Mouse (Mus musculus): ENCODE measurements around the gene 1700012A03Rik. TPM values are rescaled to one million over a fixed set of nuclear protein-coding genes. Genes with fewer than 3 reads are reported as not detected.

The 1700012A03Rik gene
- polyA plus RNA-seq, 1 experiment from 2014 or later = not detected

GRCm38 (mm10) chr6:32060641-32061040 is 10.6 kb downstream of the 1700012A03Rik start:
- no peak overlapping the region for H3K4me2 ChIP-seq (ENCODE audit: low read length)
- H3K27me3 ChIP-seq (ENCODE audit: control insufficient read depth, insufficient read depth, low read depth, low read length) = no peaks in the 10 kb centered on the region
- WGBS = 90% methylated on average over 2 of the region's 2 CpGs
- no peak overlapping the region for H3K9ac ChIP-seq (ENCODE audit: low read depth, low read length)
- H3K4me3 ChIP-seq (ENCODE audit: low read depth, low read length) = no peak overlapping the region
- no peaks in the 10 kb centered on the region for H3K9me3 ChIP-seq (replicated peaks; ENCODE audit: control insufficient read depth, low read length, poor library complexity, severe bottlenecking)
- H3K36me3 ChIP-seq (ENCODE audit: control insufficient read depth, insufficient read depth, low read length) = no peaks in the 10 kb centered on the region
- H3K4me1 ChIP-seq (ENCODE audit: control insufficient read depth, insufficient read depth, low read length) = no peaks in the 10 kb centered on the region
- no peak overlapping the region for H3K27ac ChIP-seq (ENCODE audit: low read length)
- ATAC-seq = no peak

DNA sequence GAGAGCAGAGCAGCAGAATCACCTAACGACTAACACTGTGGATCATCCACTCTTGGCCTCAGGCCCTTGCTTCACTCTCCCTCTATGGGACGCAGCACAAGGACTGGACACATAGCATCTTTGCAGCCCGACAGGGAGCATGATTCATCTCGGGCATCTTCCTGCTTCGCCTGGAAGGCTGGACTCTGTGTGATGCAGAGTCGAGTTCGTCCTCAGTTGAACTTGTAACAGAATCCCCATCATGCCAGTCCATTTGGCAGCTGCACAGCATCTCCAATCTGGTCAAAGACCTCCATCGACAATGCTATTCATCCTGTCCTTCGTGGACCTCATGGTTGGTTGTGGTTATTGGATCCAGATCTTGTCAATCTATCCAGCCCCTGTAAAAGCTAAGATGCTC is 11.2 kb downstream of the 1700012A03Rik start:
- Histone ChIP-seq H3K9ac (ENCODE audit: low read depth, low read length) (no peak overlapping the region), H3K27me3 (ENCODE audit: control insufficient read depth, insufficient read depth, low read depth, low read length) (no peaks in the 10 kb centered on the region), H3K4me1 (ENCODE audit: control insufficient read depth, insufficient read depth, low read length) (no peaks in the 10 kb centered on the region), H3K36me3 (ENCODE audit: control insufficient read depth, insufficient read depth, low read length) (no peaks in the 10 kb centered on the region), H3K9me3 (replicated peaks; ENCODE audit: control insufficient read depth, low read length, poor library complexity, severe bottlenecking) (no peaks in the 10 kb centered on the region), H3K27ac (ENCODE audit: low read length) (no peak overlapping the region), H3K4me2 (ENCODE audit: low read length) (no peak overlapping the region), H3K4me3 (ENCODE audit: low read depth, low read length) (no peak overlapping the region)
- WGBS = 87% methylated on average over 9 of the region's 9 CpGs
- no peak for ATAC-seq

DNA sequence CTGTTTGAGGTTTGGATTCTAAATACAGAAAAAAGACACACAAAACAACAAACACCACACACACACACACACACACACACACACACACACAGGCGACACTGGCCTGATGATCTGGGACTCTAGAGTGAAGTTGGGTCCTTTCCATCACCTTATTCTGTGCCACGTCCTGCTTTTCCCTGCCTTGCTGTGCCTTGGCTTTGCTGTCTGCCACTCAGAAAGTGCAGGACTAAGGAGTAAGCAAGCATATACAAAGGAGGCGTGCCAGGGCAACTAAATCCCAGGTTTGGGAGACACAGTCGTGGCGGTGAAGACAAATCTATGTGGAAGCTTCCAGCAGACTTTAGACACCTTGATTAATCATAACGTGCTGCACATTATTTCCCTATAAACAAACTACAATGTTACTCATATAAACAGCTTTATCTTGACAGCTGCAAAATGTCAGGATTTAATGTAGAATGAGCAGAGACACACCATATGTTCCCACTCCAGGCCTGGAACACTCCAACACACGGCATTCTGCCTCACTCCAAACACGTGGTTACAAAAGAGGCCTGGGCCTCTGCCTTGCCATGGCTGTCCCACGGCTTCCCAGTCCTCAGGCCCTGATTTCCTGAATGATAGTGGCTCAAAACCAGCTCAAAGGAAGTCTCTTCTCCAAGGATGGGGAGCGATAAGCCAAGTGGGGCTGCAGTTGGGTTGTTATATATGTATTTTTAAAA is 15.9 kb downstream of the 1700012A03Rik start:
- H3K9ac ChIP-seq (ENCODE audit: low read depth, low read length) = no peak overlapping the region
- no peak overlapping the region for H3K4me2 ChIP-seq (ENCODE audit: low read length)
- WGBS = 92% methylated on average over 10 of the region's 10 CpGs
- H3K9me3 ChIP-seq (replicated peaks; ENCODE audit: control insufficient read depth, low read length, poor library complexity, severe bottlenecking) = no peaks in the 10 kb centered on the region
- no peak for ATAC-seq
- H3K36me3 ChIP-seq (ENCODE audit: control insufficient read depth, insufficient read depth, low read length) = no peaks in the 10 kb centered on the region
- H3K27ac ChIP-seq (ENCODE audit: low read length) = no peak overlapping the region
- H3K27me3 ChIP-seq (ENCODE audit: control insufficient read depth, insufficient read depth, low read depth, low read length) = no peaks in the 10 kb centered on the region
- no peaks in the 10 kb centered on the region for H3K4me1 ChIP-seq (ENCODE audit: control insufficient read depth, insufficient read depth, low read length)
- H3K4me3 ChIP-seq (ENCODE audit: low read depth, low read length) = no peak overlapping the region

DNA sequence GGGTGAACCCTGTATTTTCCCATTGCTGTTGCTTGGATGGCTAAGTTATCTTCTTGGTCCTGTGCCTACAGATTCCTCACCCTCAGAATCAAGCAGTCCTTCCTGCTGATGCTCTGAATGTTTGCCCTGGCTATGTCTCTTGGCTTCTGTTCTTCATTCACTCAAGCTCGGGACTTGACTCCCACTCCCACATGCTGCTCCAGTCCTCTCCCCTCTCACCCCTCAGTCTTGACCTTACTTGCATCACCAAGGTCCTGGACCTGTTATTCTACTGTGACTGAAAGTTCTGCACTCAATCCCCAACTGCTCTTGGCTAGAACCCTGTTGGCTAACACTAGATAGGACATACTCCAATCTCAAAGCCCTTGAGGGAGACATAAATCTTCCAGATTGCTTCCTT is 22.1 kb downstream of the 1700012A03Rik start:
- WGBS = 78% methylated on average over 1 of the region's 1 CpGs
- no peak overlapping the region for H3K27ac ChIP-seq (ENCODE audit: low read length)
- no peak for ATAC-seq
- H3K9me3 ChIP-seq (replicated peaks; ENCODE audit: control insufficient read depth, low read length, poor library complexity, severe bottlenecking) = no peaks in the 10 kb centered on the region
- no peak overlapping the region for H3K4me3 ChIP-seq (ENCODE audit: low read depth, low read length)
- no peaks in the 10 kb centered on the region for H3K36me3 ChIP-seq (ENCODE audit: control insufficient read depth, insufficient read depth, low read length)
- no peaks in the 10 kb centered on the region for H3K4me1 ChIP-seq (ENCODE audit: control insufficient read depth, insufficient read depth, low read length)
- no peak overlapping the region for H3K4me2 ChIP-seq (ENCODE audit: low read length)
- H3K9ac ChIP-seq (ENCODE audit: low read depth, low read length) = no peak overlapping the region
- H3K27me3 ChIP-seq (ENCODE audit: control insufficient read depth, insufficient read depth, low read depth, low read length) = no peaks in the 10 kb centered on the region

DNA sequence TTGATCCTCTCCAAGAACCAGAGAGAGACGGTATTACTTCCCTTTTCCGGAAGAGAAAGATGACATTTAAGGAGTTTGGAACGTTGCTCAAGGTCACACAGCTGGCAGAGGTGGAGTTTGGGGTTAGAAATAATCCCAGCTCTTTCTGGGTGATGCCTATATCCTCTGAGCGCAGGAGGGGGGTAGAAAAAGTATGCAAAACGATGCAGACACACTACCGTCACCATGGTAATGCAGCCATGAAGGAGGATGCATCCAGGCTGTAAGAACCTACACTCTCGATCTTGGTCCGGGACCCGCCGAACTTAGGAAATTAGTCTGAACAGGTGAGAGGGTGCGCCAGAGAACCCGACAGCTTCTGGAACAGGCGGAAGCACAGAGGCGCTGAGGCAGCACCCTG is 43.3 kb downstream of the 1700012A03Rik start:
- H3K4me1 ChIP-seq (ENCODE audit: control insufficient read depth, insufficient read depth, low read length) = no peaks in the 10 kb centered on the region
- H3K36me3 ChIP-seq (ENCODE audit: control insufficient read depth, insufficient read depth, low read length) = no peaks in the 10 kb centered on the region
- no peaks in the 10 kb centered on the region for H3K27me3 ChIP-seq (ENCODE audit: control insufficient read depth, insufficient read depth, low read depth, low read length)
- no peak for ATAC-seq
- 93% methylated on average over 10 of the region's 14 CpGs for WGBS
- H3K9me3 ChIP-seq (replicated peaks; ENCODE audit: control insufficient read depth, low read length, poor library complexity, severe bottlenecking) = no peaks in the 10 kb centered on the region
- H3K4me3 ChIP-seq (ENCODE audit: low read depth, low read length) = no peak overlapping the region
- no peak overlapping the region for H3K4me2 ChIP-seq (ENCODE audit: low read length)
- H3K27ac ChIP-seq (ENCODE audit: low read length) = no peak overlapping the region
- no peak overlapping the region for H3K9ac ChIP-seq (ENCODE audit: low read depth, low read length)

DNA sequence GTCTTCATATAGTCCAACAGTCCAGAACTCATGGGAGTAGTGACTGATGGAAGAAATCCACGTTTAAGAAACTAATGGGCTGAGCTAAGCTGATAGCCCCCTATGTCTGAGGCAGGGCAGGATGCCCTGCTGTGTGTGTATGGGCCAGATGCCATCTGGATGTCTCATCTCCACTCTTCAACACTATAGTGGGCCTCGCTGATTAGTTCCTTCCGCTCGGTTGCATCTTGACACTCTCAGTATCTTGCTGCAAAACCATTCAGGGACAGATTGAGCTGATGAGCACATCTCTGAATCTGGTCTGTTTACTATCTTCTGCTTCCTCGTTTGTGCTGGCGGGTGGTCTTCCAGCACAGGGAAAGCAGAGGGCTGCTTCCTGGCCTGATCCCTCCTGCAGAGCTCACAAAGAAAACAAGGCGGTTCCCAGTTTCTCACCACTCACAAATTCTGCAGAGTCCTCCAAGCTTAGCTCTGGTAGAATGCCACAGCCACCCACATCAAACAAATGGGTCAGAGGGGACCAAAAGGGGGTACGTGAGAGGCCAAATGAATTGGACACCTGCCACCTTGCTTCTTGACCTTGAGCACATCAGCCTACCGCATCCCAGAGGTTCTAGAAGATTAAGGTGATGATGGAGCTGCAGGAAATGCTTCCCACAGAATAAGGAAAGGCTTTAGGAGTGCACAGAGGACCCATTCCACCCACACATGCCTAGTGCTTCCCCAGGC is 55.7 kb downstream of the 1700012A03Rik start:
- no peak overlapping the region for H3K4me3 ChIP-seq (ENCODE audit: low read depth, low read length)
- WGBS = 57% methylated on average over 9 of the region's 9 CpGs
- no peaks in the 10 kb centered on the region for H3K36me3 ChIP-seq (ENCODE audit: control insufficient read depth, insufficient read depth, low read length)
- H3K9me3 ChIP-seq (replicated peaks; ENCODE audit: control insufficient read depth, low read length, poor library complexity, severe bottlenecking) = no peaks in the 10 kb centered on the region
- no peak overlapping the region for H3K27ac ChIP-seq (ENCODE audit: low read length)
- no peak for ATAC-seq
- H3K9ac ChIP-seq (ENCODE audit: low read depth, low read length) = no peak overlapping the region
- no peaks in the 10 kb centered on the region for H3K27me3 ChIP-seq (ENCODE audit: control insufficient read depth, insufficient read depth, low read depth, low read length)
- no peaks in the 10 kb centered on the region for H3K4me1 ChIP-seq (ENCODE audit: control insufficient read depth, insufficient read depth, low read length)
- no peak overlapping the region for H3K4me2 ChIP-seq (ENCODE audit: low read length)
